Mouse (Mus musculus): ENCODE measurements around the gene Olfr331. TPM values are rescaled to one million over a fixed set of nuclear protein-coding genes. Genes with fewer than 3 reads are reported as not detected.

Gene Olfr331
- total and polyA plus RNA-seq, 3 experiments, result not detected

GRCm38 (mm10) chr11:58498761-58499160, 3.6 kb downstream of the Olfr331 start:
- Histone ChIP-seq H3K9ac (ENCODE audit: insufficient read depth, low read depth) (no peak overlapping the region), H3K4me3 (replicated peaks in 1 of 3; ENCODE audit: low read depth in 2 of 3, low read length in 2 of 3, poor library complexity in 1 of 3) (no peak overlapping the region), H3K4me2 (ENCODE audit: insufficient read depth, low read depth, poor library complexity, severe bottlenecking) (no peak overlapping the region), H3K27me3 (replicated peaks) (peaks cover 58% of the 10 kb centered on the region), H3K79me2 (replicated peaks; ENCODE audit: control insufficient read depth, extremely low read depth, insufficient read depth, poor library complexity, severe bottlenecking) (no peaks in the 10 kb centered on the region), H3K4me1 (ENCODE audit: control insufficient read depth in 1 of 2, insufficient read depth in 2 of 2) (no peaks in the 10 kb centered on the region), H3K9me3 (replicated peaks; ENCODE audit: low read length) (peaks cover 3% of the 10 kb centered on the region), H3K27ac (ENCODE audit: insufficient read depth, low read depth) (no peak overlapping the region), H3K36me3 (replicated peaks in 1 of 2; ENCODE audit: control insufficient read depth in 1 of 2, insufficient read depth in 1 of 2, low read length in 1 of 2) (no peaks in the 10 kb centered on the region)
- no peak for DNase-seq (ENCODE audit: extremely low read depth)
- in situ Hi-C loops (cut with MboI; ENCODE audit: low pct_ligation_motif_present, low pct_unique_long_range_greater_than_20kb, low sequenced_read_pairs) (no loop called here), dilution Hi-C loops (cut with MboI; ENCODE audit: extremely low pct_ligation_motif_present, extremely low pct_unique_long_range_greater_than_20kb, low sequenced_read_pairs) (no loop called here)
- no peak for TF ChIP-seq POLR2AphosphoS2 (IDR thresholded peaks at IDR 0.05; ENCODE audit: low read depth, low read length)
- TF ChIP-seq EP300 (IDR thresholded peaks at IDR 0.05; ENCODE audit: low read length), result no peak
- no peak for TF ChIP-seq MAX (IDR thresholded peaks at IDR 0.05; ENCODE audit: low read length)
- no peak for TF ChIP-seq TBP (conservative IDR thresholded peaks at IDR 0.05; ENCODE audit: low read depth, low read length)
- TF ChIP-seq USF1 (IDR thresholded peaks at IDR 0.05; ENCODE audit: low read depth, low read length), result no peak
- TF ChIP-seq TCF12 (IDR thresholded peaks at IDR 0.05; ENCODE audit: low read depth, low read length), result no peak
- TF ChIP-seq RAD21 (IDR thresholded peaks at IDR 0.05; ENCODE audit: low read depth, low read length), result no peak
- TF ChIP-seq NRF1 (IDR thresholded peaks at IDR 0.05; ENCODE audit: low read depth, low read length), result no peak
- TF ChIP-seq MXI1 (IDR thresholded peaks at IDR 0.05; ENCODE audit: low read depth, low read length), result no peak
- no peak for TF ChIP-seq HCFC1 (IDR thresholded peaks at IDR 0.05; ENCODE audit: low read depth, low read length)
- no peak for TF ChIP-seq MAZ (IDR thresholded peaks at IDR 0.05; ENCODE audit: low read depth, low read length)
- no peak for TF ChIP-seq BHLHE40 (IDR thresholded peaks at IDR 0.05; ENCODE audit: low read depth, low read length)

- dilution Hi-C loops (cut with MboI; ENCODE audit: extremely low pct_ligation_motif_present, extremely low pct_unique_long_range_greater_than_20kb, low sequenced_read_pairs), result no loop called here
Measured at GRCm38 (mm10) chr11:58492455-58492854, 9.9 kb downstream of the Olfr331 start, which contains the start of gene Olfr332. TSS of gene Olfr332 (minus strand) at chr11:58492555.

DNA sequence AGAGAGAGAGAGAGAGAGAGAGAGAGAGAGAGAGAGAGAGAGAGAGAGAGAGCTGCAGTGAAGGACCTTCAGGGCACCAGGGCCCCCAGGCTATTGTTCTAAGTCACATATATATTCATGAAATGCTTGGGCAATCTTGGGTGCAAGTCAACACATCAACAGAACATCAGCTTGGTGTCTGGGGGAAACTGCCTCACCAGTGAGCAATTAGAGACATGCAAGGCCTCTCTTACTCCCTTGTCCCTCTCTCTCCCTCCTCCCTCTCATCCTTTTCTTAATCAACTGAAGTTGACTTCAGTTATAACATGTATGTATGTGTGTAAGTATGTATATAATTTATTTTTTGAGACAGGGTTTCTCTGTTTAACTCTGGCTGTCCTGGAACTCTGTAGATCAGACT, 40.2 kb downstream of the Olfr331 start, which contains the start of gene Olfr30:
Gene Olfr30, minus strand, starts transcription at position 101 of the 400 bp plus-strand sequence.
- Histone ChIP-seq H3K4me3 (replicated peaks in 1 of 3; ENCODE audit: low read depth in 2 of 3, low read length in 2 of 3, poor library complexity in 1 of 3) (no peak within 1 kb of the TSS), H3K9me3 (replicated peaks; ENCODE audit: low read length) (no peaks in the 10 kb centered on the region), H3K27ac (ENCODE audit: insufficient read depth, low read depth) (no peak within 1 kb of the TSS), H3K4me2 (ENCODE audit: insufficient read depth, low read depth, poor library complexity, severe bottlenecking) (no peak within 1 kb of the TSS), H3K4me1 (ENCODE audit: control insufficient read depth in 1 of 2, insufficient read depth in 2 of 2) (no peaks in the 10 kb centered on the region), H3K36me3 (replicated peaks in 1 of 2; ENCODE audit: control insufficient read depth in 1 of 2, insufficient read depth in 1 of 2, low read length in 1 of 2) (no peaks in the 10 kb centered on the region), H3K79me2 (replicated peaks; ENCODE audit: control insufficient read depth, extremely low read depth, insufficient read depth, poor library complexity, severe bottlenecking) (no peaks in the 10 kb centered on the region), H3K27me3 (replicated peaks) (peaks cover 84% of the 10 kb centered on the region), H3K9ac (ENCODE audit: insufficient read depth, low read depth) (no peak within 1 kb of the TSS)
- DNase-seq (ENCODE audit: extremely low read depth), result no peak
- in situ Hi-C loops (cut with MboI; ENCODE audit: low pct_ligation_motif_present, low pct_unique_long_range_greater_than_20kb, low sequenced_read_pairs), result no loop called here
- no peak for TF ChIP-seq ZKSCAN1 (IDR thresholded peaks at IDR 0.05; ENCODE audit: borderline replicate concordance, low read depth, low read length)
- TF ChIP-seq CHD1 (IDR thresholded peaks at IDR 0.05; ENCODE audit: low read depth, low read length), result no peak
- TF ChIP-seq SIN3A (IDR thresholded peaks at IDR 0.05; ENCODE audit: low read length), result no peak
- TF ChIP-seq BHLHE40 (IDR thresholded peaks at IDR 0.05; ENCODE audit: low read depth, low read length), result no peak
- no peak for TF ChIP-seq TCF12 (IDR thresholded peaks at IDR 0.05; ENCODE audit: low read depth, low read length)
- TF ChIP-seq JUND (conservative IDR thresholded peaks at IDR 0.05; ENCODE audit: low read depth, low read length), result no peak
- no peak for TF ChIP-seq NRF1 (IDR thresholded peaks at IDR 0.05; ENCODE audit: low read depth, low read length)
- TF ChIP-seq CHD2 (IDR thresholded peaks at IDR 0.05; ENCODE audit: low read length), result no peak
- no peak for TF ChIP-seq EP300 (IDR thresholded peaks at IDR 0.05; ENCODE audit: low read length)
- TF ChIP-seq POLR2AphosphoS2 (IDR thresholded peaks at IDR 0.05; ENCODE audit: low read depth, low read length), result no peak
- no peak for TF ChIP-seq PAX5 (IDR thresholded peaks at IDR 0.05; ENCODE audit: low read length)
- no peak for TF ChIP-seq KAT2A (IDR thresholded peaks at IDR 0.05; ENCODE audit: insufficient replicate concordance, low read length)
- TF ChIP-seq USF2 (conservative IDR thresholded peaks at IDR 0.05; ENCODE audit: low read depth, low read length), result no peak
- no peak for TF ChIP-seq CTCF (conservative IDR thresholded peaks at IDR 0.05 in 1 of 2, IDR thresholded peaks at IDR 0.05 in 1 of 2; ENCODE audit: low read depth in 2 of 2, low read length in 2 of 2)
- TF ChIP-seq MYC (IDR thresholded peaks at IDR 0.05; ENCODE audit: low read depth, low read length), result no peak
- TF ChIP-seq ZNF384 (IDR thresholded peaks at IDR 0.05; ENCODE audit: low read depth, low read length), result no peak
- no peak for TF ChIP-seq UBTF (IDR thresholded peaks at IDR 0.05; ENCODE audit: low read depth, low read length)
- dilution Hi-C loops (cut with MboI; ENCODE audit: extremely low pct_ligation_motif_present, extremely low pct_unique_long_range_greater_than_20kb, low sequenced_read_pairs), result no loop called here

More at GRCm38 (mm10) chr11:58492455-58492854, 9.9 kb downstream of the Olfr331 start, which contains the start of gene Olfr332:
- H3K4me2 ChIP-seq (ENCODE audit: insufficient read depth, low read depth, poor library complexity, severe bottlenecking), result no peak within 1 kb of the TSS
- in situ Hi-C loops (cut with MboI; ENCODE audit: low pct_ligation_motif_present, low pct_unique_long_range_greater_than_20kb, low sequenced_read_pairs), result no loop called here
- peaks cover 73% of the 10 kb centered on the region for H3K27me3 ChIP-seq (replicated peaks)
- no peak within 1 kb of the TSS for H3K9ac ChIP-seq (ENCODE audit: insufficient read depth, low read depth)
- TF ChIP-seq KAT2A (IDR thresholded peaks at IDR 0.05; ENCODE audit: insufficient replicate concordance, low read length), result no peak
- TF ChIP-seq ZNF384 (IDR thresholded peaks at IDR 0.05; ENCODE audit: low read depth, low read length), result no peak
- no peak for TF ChIP-seq BHLHE40 (IDR thresholded peaks at IDR 0.05; ENCODE audit: low read depth, low read length)
- no peak for TF ChIP-seq MYC (IDR thresholded peaks at IDR 0.05; ENCODE audit: low read depth, low read length)
- TF ChIP-seq CHD2 (IDR thresholded peaks at IDR 0.05; ENCODE audit: low read length), result no peak
- no peaks in the 10 kb centered on the region for H3K4me1 ChIP-seq (ENCODE audit: control insufficient read depth in 1 of 2, insufficient read depth in 2 of 2)
- no peak within 1 kb of the TSS for H3K27ac ChIP-seq (ENCODE audit: insufficient read depth, low read depth)
- H3K4me3 ChIP-seq (replicated peaks in 1 of 3; ENCODE audit: low read depth in 2 of 3, low read length in 2 of 3, poor library complexity in 1 of 3), result no peak within 1 kb of the TSS
- H3K79me2 ChIP-seq (replicated peaks; ENCODE audit: control insufficient read depth, extremely low read depth, insufficient read depth, poor library complexity, severe bottlenecking), result no peaks in the 10 kb centered on the region
- DNase-seq (ENCODE audit: extremely low read depth), result no peak
- peaks cover 13% of the 10 kb centered on the region for H3K9me3 ChIP-seq (replicated peaks; ENCODE audit: low read length)
- no peaks in the 10 kb centered on the region for H3K36me3 ChIP-seq (replicated peaks in 1 of 2; ENCODE audit: control insufficient read depth in 1 of 2, insufficient read depth in 1 of 2, low read length in 1 of 2)

Measured in CH12.LX (cell line).